Mouse (Mus musculus): ENCODE measurements around the gene Slbp.

Slbp gene

DNA sequence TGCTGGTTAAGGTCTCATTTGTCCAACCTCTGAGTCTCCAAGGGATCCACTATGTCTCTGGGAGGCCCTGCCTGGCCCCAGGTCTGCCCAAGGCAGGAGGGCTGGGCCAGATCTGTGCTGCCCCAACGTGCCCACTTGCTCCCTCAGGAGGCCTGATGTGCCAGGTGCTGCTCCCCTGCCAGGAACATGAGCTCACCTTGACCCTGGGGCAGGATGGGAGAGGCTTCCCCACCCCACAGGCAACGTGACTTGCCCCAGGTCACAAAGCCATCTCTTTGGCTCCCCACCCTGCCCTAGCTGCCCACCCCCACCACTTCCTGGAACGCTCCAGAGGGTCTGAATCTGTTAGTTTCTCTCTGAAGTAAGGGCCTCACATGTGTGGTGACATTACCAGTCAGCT is 28.7 kb upstream of the Slbp start:
- no peak for DNase-seq

GRCm38 (mm10) chr5:33678244-33678643 is 25.9 kb upstream of the Slbp start:
- DNase-seq: no peak

DNA sequence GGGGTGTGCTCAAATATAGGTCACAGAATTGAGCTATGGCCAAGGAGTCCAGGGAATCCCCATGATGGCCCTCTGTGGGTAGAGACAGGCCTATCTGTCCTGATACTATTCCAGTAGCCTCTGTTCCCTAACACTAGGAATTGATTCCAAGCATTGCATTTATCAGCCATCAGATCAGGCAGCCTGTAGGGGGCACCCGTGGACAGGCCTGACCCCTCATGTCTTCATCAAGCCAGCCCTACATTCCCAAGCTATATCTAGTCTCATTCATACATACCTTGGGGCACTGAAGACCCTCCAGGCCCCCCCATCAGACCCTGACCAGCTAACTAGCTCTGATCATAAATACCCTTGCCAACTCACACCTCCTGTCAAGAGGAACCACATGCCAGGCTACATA is 23.6 kb upstream of the Slbp start:
- peak; percentile 85 for DNase-seq

GRCm38 (mm10) chr5:33674439-33674838 is 22.1 kb upstream of the Slbp start:
- DNase-seq: peak; percentile 49 to 70

- DNase-seq: no peak
Observed at GRCm38 (mm10) chr5:33671659-33672058, 19.3 kb upstream of the Slbp start.

DNA sequence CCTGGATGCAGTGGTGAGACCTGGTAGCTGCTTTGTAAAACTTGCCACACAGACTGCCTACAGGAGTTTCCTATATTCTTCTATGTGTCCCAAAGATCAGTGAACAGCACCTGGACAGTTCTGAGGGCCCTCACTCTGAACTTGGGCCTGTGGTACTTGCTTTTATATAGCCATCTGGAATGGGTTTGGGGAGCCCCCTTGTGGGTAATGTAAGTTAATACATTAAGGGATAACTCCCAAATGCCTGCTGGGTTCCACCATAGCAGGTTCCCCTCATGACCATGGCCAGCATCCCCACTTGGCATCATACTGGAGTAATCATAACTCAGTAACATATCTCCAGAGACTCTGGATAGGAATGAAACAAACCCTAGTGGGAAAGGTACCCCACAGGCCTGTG is 15.8 kb upstream of the Slbp start:
- peak; percentile 63 to 68 for DNase-seq

- DNase-seq: no peak
Observed at GRCm38 (mm10) chr5:33658664-33659050, 6.3 kb upstream of the Slbp start.

GRCm38 (mm10) chr5:33657787-33658663 is 5.7 kb upstream of the Slbp start, which contains the start of the genes Tacc3 and Tmem129:
Gene Tacc3, plus strand, starts transcription at chr5:33658128.
Gene Tmem129, minus strand, starts transcription at chr5:33658416.
- peak; percentile 98 to 99 for DNase-seq

GRCm38 (mm10) chr5:33657251-33657786 is 4.9 kb upstream of the Slbp start:
- DNase-seq: no peak

DNA sequence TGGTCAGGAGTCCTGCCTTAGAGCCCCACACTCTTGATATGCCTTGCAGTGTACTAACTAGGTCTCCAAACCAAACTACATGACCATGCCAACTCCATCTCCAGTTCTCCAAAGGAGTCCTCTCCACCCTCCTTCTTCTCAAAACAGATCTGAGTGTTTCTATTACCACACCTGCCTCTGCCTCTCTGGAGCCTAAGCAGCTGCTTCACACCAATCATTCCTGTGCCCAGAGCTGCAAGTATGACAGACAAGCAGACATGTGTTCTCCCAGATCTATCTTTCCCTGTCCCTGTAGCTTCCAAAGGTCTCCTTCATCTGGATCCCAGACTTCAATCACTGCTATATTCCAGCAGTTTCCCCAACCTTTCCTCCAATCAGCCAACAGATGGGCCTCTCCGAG is 4.4 kb upstream of the Slbp start:
- DNase-seq: no peak

GRCm38 (mm10) chr5:33655251-33655840 is 3.0 kb upstream of the Slbp start:
- DNase-seq: no peak

- no peak for DNase-seq
Observed at GRCm38 (mm10) chr5:33654424-33654823, 2.0 kb upstream of the Slbp start.

GRCm38 (mm10) chr5:33652783-33653173 is 404 bp upstream of the Slbp start:
- no peak for DNase-seq

DNA sequence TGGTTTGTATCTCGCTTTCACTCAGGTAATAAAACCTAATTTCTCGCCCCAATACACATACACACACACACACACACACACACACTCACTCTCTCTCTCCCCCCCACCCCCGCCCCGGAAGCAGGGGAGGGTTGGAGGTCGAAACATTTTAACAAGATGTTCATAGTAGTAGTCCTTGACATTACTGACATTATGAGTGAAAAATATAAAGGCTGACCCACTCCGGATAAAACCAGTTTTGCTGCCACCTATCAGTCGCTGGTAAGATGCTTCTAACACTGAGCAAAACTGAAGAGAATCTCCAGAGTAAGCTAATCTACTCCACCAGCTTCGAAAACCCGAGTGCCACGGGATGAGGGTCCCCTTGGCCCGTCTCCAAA is 843 bp downstream of the Slbp start:
- no peak for DNase-seq

DNA sequence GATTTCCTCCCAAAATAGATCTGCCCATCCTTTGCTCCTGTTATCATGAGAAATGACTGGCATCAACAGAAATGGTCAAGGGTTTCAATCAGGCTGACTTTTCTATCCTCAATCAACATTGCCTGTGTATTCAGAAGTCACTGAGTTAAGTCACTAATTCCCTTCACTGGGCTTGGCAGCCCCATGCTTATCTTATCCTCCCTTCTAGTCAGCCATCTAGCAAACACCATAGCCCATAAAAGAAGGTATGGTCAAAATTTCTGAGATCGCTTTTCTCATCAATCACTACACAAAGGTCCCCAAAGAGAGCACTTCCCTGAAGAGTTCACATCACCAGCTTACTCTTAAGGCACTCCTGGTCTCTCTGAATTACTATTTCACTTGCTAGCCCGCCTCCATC is 1.4 kb downstream of the Slbp start:
- DNase-seq: no peak

- peak; percentile 73 to 80 for DNase-seq
Observed at GRCm38 (mm10) chr5:33640652-33641051, 11.7 kb downstream of the Slbp start.

GRCm38 (mm10) chr5:33638826-33639225 is 13.5 kb downstream of the Slbp start:
- no peak for DNase-seq

DNA sequence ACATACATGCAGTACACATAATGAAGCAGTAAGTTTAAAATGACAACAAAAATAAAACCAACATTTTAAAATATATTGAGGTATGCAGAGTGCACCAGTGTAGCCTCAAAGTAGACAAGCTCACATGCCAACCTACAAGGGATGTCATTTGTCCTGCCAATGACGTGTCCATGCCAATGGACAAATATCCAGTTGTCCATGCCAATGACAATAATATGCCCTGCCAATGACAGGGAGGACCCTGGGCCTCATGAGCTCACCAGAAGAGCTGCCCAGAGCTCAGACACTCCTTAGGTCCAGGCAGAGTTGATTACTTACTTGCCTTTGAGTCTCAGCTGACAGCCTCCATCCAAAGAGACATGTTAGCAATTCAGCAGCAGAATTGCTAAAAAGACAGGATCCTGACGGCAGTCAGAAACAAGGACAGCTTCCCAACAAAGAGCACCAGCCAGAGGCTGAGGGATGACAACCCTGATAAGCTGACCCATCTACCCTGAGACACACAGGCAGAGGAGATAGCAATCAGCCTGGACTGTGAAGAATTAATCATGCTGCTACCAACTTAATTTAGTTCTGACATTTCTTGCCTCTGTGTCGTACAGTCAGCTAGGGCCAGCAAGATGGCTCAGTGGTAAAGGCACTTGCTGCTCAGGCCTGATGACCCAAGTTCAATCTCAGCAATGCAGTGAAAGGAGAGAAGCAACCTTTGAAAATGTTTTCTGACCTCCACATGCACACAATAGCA is 14.6 kb downstream of the Slbp start:
- DNase-seq: no peak

DNA sequence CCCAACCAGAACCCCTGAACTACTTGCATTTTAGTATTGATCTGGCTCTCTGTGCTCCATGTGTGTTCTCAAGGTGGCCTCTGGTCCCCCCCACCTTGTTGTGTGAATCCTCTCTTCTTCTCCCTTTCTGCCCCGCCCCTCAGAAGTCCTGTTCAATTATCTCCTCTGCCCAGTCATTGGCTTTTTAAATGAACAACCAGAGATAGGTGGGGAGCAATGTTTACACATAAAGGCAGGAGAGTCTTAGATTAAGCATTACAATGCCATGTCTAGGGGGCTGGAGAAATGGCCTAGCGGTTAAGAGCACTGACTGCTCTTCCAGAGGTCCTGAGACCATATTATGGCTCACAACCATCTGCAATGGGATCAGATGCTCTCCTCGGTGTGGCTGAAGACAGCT is 17.0 kb downstream of the Slbp start:
- no peak for DNase-seq

- DNase-seq: no peak
Observed at GRCm38 (mm10) chr5:33632526-33632925, 19.8 kb downstream of the Slbp start.

DNA sequence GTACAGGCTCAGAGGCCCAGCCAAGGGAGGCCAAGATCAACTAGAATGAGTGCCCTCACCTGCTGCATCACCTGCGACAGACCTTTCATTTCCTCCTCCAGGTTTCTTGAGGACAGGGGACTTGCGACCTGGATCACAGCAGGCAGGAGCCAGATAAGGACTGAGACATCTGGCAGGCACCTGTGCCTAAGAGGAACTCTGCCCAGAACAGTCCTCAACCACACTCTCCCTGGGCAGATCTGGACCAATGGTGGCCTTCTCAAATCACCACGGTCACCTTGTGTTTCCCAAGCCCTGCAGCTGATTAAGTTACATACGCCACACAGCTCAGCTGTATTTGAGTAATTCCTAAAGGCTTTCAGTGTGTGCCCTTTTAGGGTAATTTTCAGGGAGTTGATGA is 21.8 kb downstream of the Slbp start:
- no peak for DNase-seq

GRCm38 (mm10) chr5:33630061-33630460 is 22.3 kb downstream of the Slbp start:
- DNase-seq: peak in 1 of 2 experiments; percentile 43

DNA sequence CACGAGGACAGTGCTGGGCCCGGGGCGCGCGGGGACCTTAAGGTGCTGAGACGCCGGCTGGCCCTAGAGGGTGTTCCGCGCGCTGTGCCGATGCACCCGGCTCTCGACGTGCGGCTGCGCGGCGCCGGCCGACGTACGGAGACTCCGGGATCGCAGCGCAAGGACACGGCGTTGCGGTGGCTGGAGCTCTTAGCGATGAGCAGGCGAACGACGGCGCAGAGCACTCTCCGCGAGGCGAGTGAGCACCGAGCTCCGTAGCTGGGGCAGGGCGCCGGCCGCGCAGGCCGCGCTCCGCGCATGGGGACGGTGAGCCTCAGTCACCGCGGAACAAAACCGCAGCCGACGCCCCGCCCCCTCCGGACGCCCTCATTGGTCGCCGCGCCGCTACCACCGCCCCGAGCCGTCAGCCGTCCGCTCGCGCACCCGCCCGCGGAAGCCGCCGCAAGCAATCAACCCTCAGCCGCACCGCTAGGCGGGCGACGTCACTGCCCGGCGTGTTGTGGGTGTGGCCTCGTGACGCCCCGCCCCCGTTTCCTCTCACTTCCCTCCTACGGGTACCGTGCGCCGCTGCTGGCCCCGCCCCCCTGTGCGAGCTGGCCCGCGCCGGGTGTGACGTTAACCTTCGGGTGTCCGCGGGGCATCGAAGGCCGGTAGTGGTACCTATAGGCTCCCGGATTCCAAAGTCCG is 22.9 kb downstream of the Slbp start, which contains the start of the genes Fam53a and Gm9903:
TSS of gene Fam53a (minus strand) at position 335 of the 687 bp plus-strand sequence.
TSS of gene Gm9903 (plus strand) at position 625 of the 687 bp plus-strand sequence.
- DNase-seq: peak; percentile 100
